Mouse (Mus musculus): ENCODE results near the gene Eif3c. TPM values are rescaled to one million over a fixed set of nuclear protein-coding genes. Genes with fewer than 3 reads are reported as not detected.

The Eif3c gene
- polyA plus RNA-seq, 1 experiment = 108 TPM

- Histone ChIP-seq H3K27ac (replicated peaks; ENCODE audit: low read depth, low read length) (peak overlapping the region; percentile 90), H3K4me1 (ENCODE audit: control insufficient read depth, insufficient read depth, insufficient read length, low read length) (peaks cover 5% of the 10 kb centered on the region; the same call in 1 of the 2 replicates)
These were observed 17.6 kb upstream of the Eif3c start for GRCm38 (mm10) chr7:126583761-126584160.

GRCm38 (mm10) chr7:126583251-126583709, 17.1 kb upstream of the Eif3c start:
- H3K4me1 ChIP-seq (ENCODE audit: control insufficient read depth, insufficient read depth, insufficient read length, low read length) = peaks cover 5% of the 10 kb centered on the region; the same call in 1 of the 2 replicates

More at GRCm38 (mm10) chr7:126583761-126584160, 17.6 kb upstream of the Eif3c start:
- peak overlapping the region; percentile 66 for H3K4me3 ChIP-seq (ENCODE audit: insufficient read depth, low read depth, low read length)

DNA sequence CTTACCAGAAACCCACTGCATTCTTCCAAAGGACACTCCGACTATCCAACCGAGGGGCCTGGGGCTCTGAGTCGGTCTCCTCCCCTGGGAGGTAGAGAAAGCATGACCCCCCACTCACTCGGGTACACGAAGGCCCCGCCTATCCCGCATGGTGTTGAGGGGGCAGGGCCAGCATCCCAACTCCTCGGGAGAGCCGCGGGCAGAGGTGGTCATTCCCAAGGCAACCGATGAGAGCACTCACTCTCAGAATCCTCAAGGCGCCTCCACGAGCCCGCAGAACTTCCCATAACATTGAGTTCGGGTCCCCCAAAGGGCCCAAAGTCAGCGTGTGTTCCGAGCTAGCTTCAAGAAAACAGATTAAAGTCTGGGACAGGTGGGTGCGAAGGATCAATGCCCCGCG, 16.5 kb upstream of the Eif3c start:
- no peak overlapping the region; the same call in 1 of the 2 replicates for H3K27ac ChIP-seq (replicated peaks; ENCODE audit: low read depth, low read length)
- H3K4me3 ChIP-seq (ENCODE audit: insufficient read depth, low read depth, low read length) = peak overlapping the region; percentile 66
- peaks cover 5% of the 10 kb centered on the region; the same call in 1 of the 2 replicates for H3K4me1 ChIP-seq (ENCODE audit: control insufficient read depth, insufficient read depth, insufficient read length, low read length)

More at GRCm38 (mm10) chr7:126583251-126583709, 17.1 kb upstream of the Eif3c start:
- H3K4me3 ChIP-seq (ENCODE audit: insufficient read depth, low read depth, low read length) = peak overlapping the region; percentile 66
- H3K27ac ChIP-seq (replicated peaks; ENCODE audit: low read depth, low read length) = peak overlapping the region; percentile 90

GRCm38 (mm10) chr7:126581661-126582060, 15.4 kb upstream of the Eif3c start:
- Histone ChIP-seq H3K4me3 (ENCODE audit: insufficient read depth, low read depth, low read length) (no peak overlapping the region), H3K4me1 (ENCODE audit: control insufficient read depth, insufficient read depth, insufficient read length, low read length) (no peaks in the 10 kb centered on the region), H3K27ac (replicated peaks; ENCODE audit: low read depth, low read length) (no peak overlapping the region)

DNA sequence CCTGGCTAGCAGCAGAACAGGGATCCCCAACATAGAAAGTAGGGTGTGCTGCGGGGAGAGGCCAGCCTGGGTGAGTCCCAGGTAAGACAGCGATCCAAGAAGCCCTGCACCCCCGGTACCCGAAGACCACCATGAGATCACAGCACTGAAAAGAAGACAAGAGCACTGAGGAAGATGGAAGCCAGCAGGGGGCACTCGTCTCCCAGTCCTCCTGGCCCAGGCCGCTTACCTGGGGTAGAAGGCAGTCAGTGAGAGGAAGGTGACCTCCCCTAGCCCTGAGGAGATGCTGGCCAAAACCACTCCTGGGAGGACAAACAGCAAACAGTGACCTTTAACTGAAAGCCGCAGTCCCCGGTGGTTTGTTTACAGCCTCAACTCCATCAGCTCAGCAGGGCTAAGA, 13.0 kb upstream of the Eif3c start:
- H3K27ac ChIP-seq (replicated peaks; ENCODE audit: low read depth, low read length) = no peak overlapping the region
- H3K4me3 ChIP-seq (ENCODE audit: insufficient read depth, low read depth, low read length) = no peak overlapping the region
- no peaks in the 10 kb centered on the region for H3K4me1 ChIP-seq (ENCODE audit: control insufficient read depth, insufficient read depth, insufficient read length, low read length)

DNA sequence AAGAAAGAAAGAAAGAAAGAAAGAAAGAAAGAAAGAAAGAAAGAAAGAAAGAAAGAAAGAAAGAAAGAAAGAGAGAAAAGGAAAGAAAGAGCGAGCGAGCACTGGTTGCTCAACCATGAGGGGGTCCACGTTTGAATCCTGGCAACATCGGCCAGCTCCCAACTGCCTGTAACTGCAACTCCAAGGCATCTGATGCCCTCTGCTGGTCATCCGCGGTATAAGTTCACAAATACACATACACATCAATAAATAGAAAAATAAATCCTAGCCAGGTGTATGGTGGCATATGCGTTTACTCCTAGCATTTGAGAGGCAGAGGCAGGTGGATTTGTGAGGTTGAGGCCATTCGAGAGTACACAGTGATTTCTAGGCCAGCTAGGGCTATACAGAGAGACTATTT, 10.7 kb upstream of the Eif3c start:
- no peaks in the 10 kb centered on the region for H3K4me1 ChIP-seq (ENCODE audit: control insufficient read depth, insufficient read depth, insufficient read length, low read length)
- no peak overlapping the region for H3K4me3 ChIP-seq (ENCODE audit: insufficient read depth, low read depth, low read length)
- H3K27ac ChIP-seq (replicated peaks; ENCODE audit: low read depth, low read length) = no peak overlapping the region

- Histone ChIP-seq H3K4me1 (ENCODE audit: control insufficient read depth, insufficient read depth, insufficient read length, low read length) (no peaks in the 10 kb centered on the region), H3K4me3 (ENCODE audit: insufficient read depth, low read depth, low read length) (peak overlapping the region; percentile 88), H3K27ac (replicated peaks; ENCODE audit: low read depth, low read length) (peak overlapping the region; percentile 46)
These were observed 518 bp downstream of the Eif3c start for GRCm38 (mm10) chr7:126565693-126566092.

- no peak overlapping the region for H3K4me3 ChIP-seq (ENCODE audit: insufficient read depth, low read depth, low read length)
- no peak overlapping the region for H3K27ac ChIP-seq (replicated peaks; ENCODE audit: low read depth, low read length)
- no peaks in the 10 kb centered on the region for H3K4me1 ChIP-seq (ENCODE audit: control insufficient read depth, insufficient read depth, insufficient read length, low read length)
These were observed 9.6 kb downstream of the Eif3c start for GRCm38 (mm10) chr7:126556635-126557034.

- H3K27ac ChIP-seq (replicated peaks; ENCODE audit: low read depth, low read length) = no peak overlapping the region
- no peaks in the 10 kb centered on the region for H3K4me1 ChIP-seq (ENCODE audit: control insufficient read depth, insufficient read depth, insufficient read length, low read length)
- H3K4me3 ChIP-seq (ENCODE audit: insufficient read depth, low read depth, low read length) = no peak overlapping the region
These were observed 11.4 kb downstream of the Eif3c start for GRCm38 (mm10) chr7:126554796-126555195.

DNA sequence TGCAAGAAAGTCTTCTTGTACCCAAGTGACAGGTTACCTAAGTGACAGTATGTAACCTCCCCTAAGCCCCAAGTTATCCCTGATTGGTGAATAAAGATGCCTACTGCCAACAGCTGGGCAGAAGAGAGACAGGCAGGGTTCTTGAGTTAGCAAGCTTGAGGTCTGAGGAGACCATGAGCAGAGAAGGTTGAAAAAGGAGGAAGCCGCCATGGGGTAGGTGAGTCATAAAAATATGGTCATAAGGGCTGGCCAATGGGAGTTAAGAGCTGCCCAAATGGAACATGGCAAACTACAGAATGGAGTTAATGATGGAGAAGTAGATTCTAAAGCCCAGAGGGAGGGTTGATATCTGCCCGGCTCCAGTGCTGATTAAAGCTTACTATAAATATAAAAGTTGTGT, 20.6 kb downstream of the Eif3c start:
- Histone ChIP-seq H3K27ac (replicated peaks; ENCODE audit: low read depth, low read length) (no peak overlapping the region), H3K4me1 (ENCODE audit: control insufficient read depth, insufficient read depth, insufficient read length, low read length) (no peaks in the 10 kb centered on the region), H3K4me3 (ENCODE audit: insufficient read depth, low read depth, low read length) (no peak overlapping the region)

GRCm38 (mm10) chr7:126541661-126542060, 24.6 kb downstream of the Eif3c start:
- no peak overlapping the region for H3K4me3 ChIP-seq (ENCODE audit: insufficient read depth, low read depth, low read length)
- H3K27ac ChIP-seq (replicated peaks; ENCODE audit: low read depth, low read length) = no peak overlapping the region
- H3K4me1 ChIP-seq (ENCODE audit: control insufficient read depth, insufficient read depth, insufficient read length, low read length) = no peaks in the 10 kb centered on the region

GRCm38 (mm10) chr7:126537820-126538585, 28.2 kb downstream of the Eif3c start:
- no peaks in the 10 kb centered on the region for H3K4me1 ChIP-seq (ENCODE audit: control insufficient read depth, insufficient read depth, insufficient read length, low read length)
- no peak overlapping the region for H3K4me3 ChIP-seq (ENCODE audit: insufficient read depth, low read depth, low read length)
- no peak overlapping the region for H3K27ac ChIP-seq (replicated peaks; ENCODE audit: low read depth, low read length)

GRCm38 (mm10) chr7:126536466-126536865, 29.7 kb downstream of the Eif3c start:
- Histone ChIP-seq H3K4me1 (ENCODE audit: control insufficient read depth, insufficient read depth, insufficient read length, low read length) (no peaks in the 10 kb centered on the region), H3K27ac (replicated peaks; ENCODE audit: low read depth, low read length) (no peak overlapping the region), H3K4me3 (ENCODE audit: insufficient read depth, low read depth, low read length) (no peak overlapping the region)

- no peaks in the 10 kb centered on the region for H3K4me1 ChIP-seq (ENCODE audit: control insufficient read depth, insufficient read depth, insufficient read length, low read length)
- no peak overlapping the region for H3K27ac ChIP-seq (replicated peaks; ENCODE audit: low read depth, low read length)
- peak overlapping the region; percentile 58 for H3K4me3 ChIP-seq (ENCODE audit: insufficient read depth, low read depth, low read length)
These were observed 30.4 kb downstream of the Eif3c start for GRCm38 (mm10) chr7:126535766-126536165.

GRCm38 (mm10) chr7:126533434-126533833, 32.8 kb downstream of the Eif3c start:
- H3K27ac ChIP-seq (replicated peaks; ENCODE audit: low read depth, low read length) = no peak overlapping the region
- no peak overlapping the region for H3K4me3 ChIP-seq (ENCODE audit: insufficient read depth, low read depth, low read length)
- H3K4me1 ChIP-seq (ENCODE audit: control insufficient read depth, insufficient read depth, insufficient read length, low read length) = no peaks in the 10 kb centered on the region

GRCm38 (mm10) chr7:126528166-126528577, 38.0 kb downstream of the Eif3c start:
- Histone ChIP-seq H3K4me3 (ENCODE audit: insufficient read depth, low read depth, low read length) (peak overlapping the region; percentile 14; the same call in 1 of the 2 replicates), H3K27ac (replicated peaks; ENCODE audit: low read depth, low read length) (no peak overlapping the region), H3K4me1 (ENCODE audit: control insufficient read depth, insufficient read depth, insufficient read length, low read length) (no peaks in the 10 kb centered on the region)

All from brown adipose tissue, adult 24 weeks (tissue).